Mouse (Mus musculus) adrenal gland, adult 18-20 months (tissue): ENCODE data around the gene Zfp978. TPM values are rescaled to one million over a fixed set of nuclear protein-coding genes. Genes with fewer than 3 reads are reported as not detected.

ENCODE experiments used
- DNase-seq, 2 experiments: peaks; one replicate each; pipeline ENCODE4 v3.0.0; 2021 to 2022; ENCODE audit warnings: low spot score in 2 of 2
- total RNA-seq, 2 experiments: library from RNA; stranded (reverse); gene quantifications; 1 replicate in 1 of 2; 2 replicates in 1 of 2; pipeline ENCODE4 v1.2.3; 2021

Gene Zfp978
- total RNA-seq, 2 experiments from 2014 or later: 0.53 TPM; not detected in 1

- no peak for DNase-seq
Measured at GRCm38 (mm10) chr4:147433874-147434273, 72.8 kb downstream of the Zfp978 start.

Other genes with a start within 250 kb of the Zfp978 start
- 1 to 10 TPM; 4.3 to 6.1 TPM for gene Zfp991, start 229.3 kb upstream of the Zfp978 start, total RNA-seq
- under 1 TPM; 0.13 to 0.23 TPM for gene Zfp988, start 55.6 kb upstream of the Zfp978 start, total RNA-seq
- 10 to 100 TPM; 13.8 to 17.2 TPM for gene Zfp982, start 131.1 kb downstream of the Zfp978 start, total RNA-seq
- under 1 TPM; 0.13 to 0.16 TPM for gene Gm16503, start 178.9 kb downstream of the Zfp978 start, total RNA-seq
- gene Zfp985, start 192.0 kb downstream of the Zfp978 start, total RNA-seq: under 1 TPM; 0.20 to 0.22 TPM